Mouse (Mus musculus) midbrain, embryonic 12.5 days (tissue): ENCODE data around the gene Adgrl2. TPM values are rescaled to one million over a fixed set of nuclear protein-coding genes. Genes with fewer than 3 reads are reported as not detected.
A peak's percentile ranks its signal among the peaks of the same experiment; 100 is the strongest.

Source experiments
- ATAC-seq: fragments of 200-750 bp; cut with Nextera tagmentation; 2 replicates; pipeline ENCODE4 v1.8.0; 2017; ENCODE audit warnings: low read depth, moderate TSS enrichment, moderate library complexity; ENCODE audit not compliant: low FRiP score
- H3K27ac ChIP-seq: fragments of 300-500 bp; sonication (generic); replicated peaks from 2 replicates; pipeline ENCODE4 v1.5.1; 2016; ENCODE audit warnings: mild to moderate bottlenecking
- H3K27me3 ChIP-seq: fragments of 300-500 bp; sonication (generic); 2 replicates; pipeline ENCODE4 v1.6.1; 2016; ENCODE audit warnings: mild to moderate bottlenecking
- H3K36me3 ChIP-seq: fragments of 300-500 bp; sonication (generic); 2 replicates; pipeline ENCODE4 v1.6.1; 2016
- H3K4me1 ChIP-seq: fragments of 300-500 bp; sonication (generic); 2 replicates; pipeline ENCODE4 v1.6.1; 2016
- H3K4me2 ChIP-seq: fragments of 300-500 bp; sonication (generic); replicated peaks from 2 replicates; pipeline ENCODE4 v1.6.1; 2016; ENCODE audit warnings: mild to moderate bottlenecking, moderate library complexity
- H3K4me3 ChIP-seq: fragments of 300-500 bp; sonication (generic); 2 replicates; pipeline ENCODE4 v1.5.1; 2016; ENCODE audit warnings: mild to moderate bottlenecking
- H3K9ac ChIP-seq: fragments of 300-500 bp; sonication (generic); replicated peaks from 2 replicates; pipeline ENCODE4 v1.6.1; 2016; ENCODE audit warnings: mild to moderate bottlenecking, moderate library complexity
- H3K9me3 ChIP-seq: fragments of 300-500 bp; sonication (generic); 2 replicates; pipeline ENCODE4 v1.6.1; 2016; ENCODE audit warnings: mild to moderate bottlenecking
- WGBS: fragments of 180-500 bp; shearing (Covaris S2); methylation state at CpG from one replicate; pipeline ENCODE4 v1.1.7; 2016; 5-methylcytosine and 5-hydroxymethylcytosine counted together
- polyA plus RNA-seq: library from polyadenylated mRNA; unstranded; fragments of >200 nt; fragmentation: Nextera tagmentation; extraction: Ambion mirVana; gene quantifications from 2 replicates; pipeline ENCODE4 v1.2.1, GENCODE M21; 2016

The Adgrl2 gene
- polyA plus RNA-seq, 1 experiment from 2014 or later = 152 TPM

DNA sequence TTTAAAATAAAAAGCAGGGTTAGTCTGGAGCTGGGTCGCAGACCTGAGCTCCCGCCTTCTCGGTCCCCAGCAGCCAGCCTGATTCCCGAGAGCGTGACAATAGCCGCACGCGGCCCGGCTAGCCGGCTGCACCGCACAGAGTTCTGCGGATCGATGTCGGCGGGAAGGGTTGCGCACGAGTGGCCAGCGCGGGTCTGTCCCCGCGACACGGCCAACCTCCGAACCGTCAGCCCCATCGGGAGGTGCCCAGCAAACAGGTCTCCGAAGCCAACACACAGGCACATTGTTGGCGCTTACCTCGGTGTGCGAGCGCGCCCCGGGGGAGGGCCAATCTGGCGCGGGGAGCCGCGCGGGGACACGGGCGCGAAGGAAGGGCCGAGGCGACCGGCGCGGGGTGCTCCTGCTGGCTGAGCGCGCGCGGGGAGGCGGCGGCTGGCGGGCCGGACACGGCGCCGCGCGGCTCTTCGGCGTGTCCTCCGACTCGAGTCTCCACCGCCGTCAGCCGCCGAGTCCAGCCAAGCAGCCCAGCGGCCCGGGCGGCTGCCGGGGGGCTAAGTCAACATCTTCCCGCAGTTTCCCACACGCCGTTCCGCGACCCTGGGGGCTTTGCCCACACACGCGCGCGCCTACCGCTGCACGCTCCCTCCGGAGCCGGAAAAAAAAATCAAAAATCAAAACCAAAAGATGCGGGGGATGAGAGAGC, 1.9 kb downstream of the Adgrl2 start:
- Histone ChIP-seq H3K4me2 (peak overlapping the region; percentile 77), H3K9me3 (no peaks in the 10 kb centered on the region), H3K36me3 (no peaks in the 10 kb centered on the region), H3K9ac (peak overlapping the region; percentile 99), H3K27me3 (0 out of 2 replicates have a peak, but pooled peaks cover 4% of the 10 kb centered on the region), H3K27ac (peak overlapping the region; percentile 100), H3K4me1 (peaks cover 31% of the 10 kb centered on the region), H3K4me3 (peak overlapping the region; percentile 96)
- under 1% methylated on average over 63 of the region's 84 CpGs for WGBS
- ATAC-seq = no peak

DNA sequence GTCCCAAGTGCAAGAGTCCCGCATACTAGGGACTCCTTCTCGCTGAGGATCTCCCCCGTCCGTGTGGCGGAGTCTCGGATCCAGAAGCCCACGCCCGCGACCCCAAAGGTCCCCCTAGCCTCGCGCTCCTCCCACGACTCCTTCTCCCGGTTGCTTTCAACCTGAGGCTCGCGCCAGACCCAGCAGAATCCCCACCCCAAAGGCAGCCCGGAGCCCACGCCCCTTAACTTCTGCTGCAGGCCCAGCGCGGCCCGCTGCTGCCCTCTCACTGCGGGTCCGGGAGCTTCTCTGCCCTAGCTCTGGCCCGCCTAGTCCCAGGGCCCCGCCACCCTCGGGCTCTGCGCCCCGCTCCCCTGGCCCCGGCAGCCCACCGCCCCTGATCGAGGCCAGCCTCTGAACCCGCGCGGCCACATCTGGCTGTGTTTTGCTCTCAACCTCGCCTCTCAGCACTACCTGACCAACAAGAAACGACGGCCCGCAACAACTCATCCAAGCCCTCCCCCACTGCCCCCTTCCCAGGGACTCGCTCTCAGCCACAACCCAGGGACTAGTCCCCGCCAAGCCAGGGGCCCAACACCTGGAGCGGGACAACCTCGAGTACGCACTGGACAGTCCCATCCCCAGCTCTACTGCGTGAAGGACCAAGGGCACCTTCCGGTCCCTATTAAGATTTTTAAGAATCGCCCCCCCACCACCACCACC, 2.6 kb downstream of the Adgrl2 start:
- Histone ChIP-seq H3K4me3 (peak overlapping the region; percentile 96), H3K27me3 (0 out of 2 replicates have a peak, but pooled peaks cover 4% of the 10 kb centered on the region), H3K9ac (peak overlapping the region; percentile 99), H3K4me1 (peaks cover 36% of the 10 kb centered on the region), H3K4me2 (peak overlapping the region; percentile 77), H3K9me3 (no peaks in the 10 kb centered on the region), H3K27ac (peak overlapping the region; percentile 100), H3K36me3 (no peaks in the 10 kb centered on the region)
- ATAC-seq = peak; percentile 36
- under 1% methylated on average over 45 of the region's 45 CpGs for WGBS

DNA sequence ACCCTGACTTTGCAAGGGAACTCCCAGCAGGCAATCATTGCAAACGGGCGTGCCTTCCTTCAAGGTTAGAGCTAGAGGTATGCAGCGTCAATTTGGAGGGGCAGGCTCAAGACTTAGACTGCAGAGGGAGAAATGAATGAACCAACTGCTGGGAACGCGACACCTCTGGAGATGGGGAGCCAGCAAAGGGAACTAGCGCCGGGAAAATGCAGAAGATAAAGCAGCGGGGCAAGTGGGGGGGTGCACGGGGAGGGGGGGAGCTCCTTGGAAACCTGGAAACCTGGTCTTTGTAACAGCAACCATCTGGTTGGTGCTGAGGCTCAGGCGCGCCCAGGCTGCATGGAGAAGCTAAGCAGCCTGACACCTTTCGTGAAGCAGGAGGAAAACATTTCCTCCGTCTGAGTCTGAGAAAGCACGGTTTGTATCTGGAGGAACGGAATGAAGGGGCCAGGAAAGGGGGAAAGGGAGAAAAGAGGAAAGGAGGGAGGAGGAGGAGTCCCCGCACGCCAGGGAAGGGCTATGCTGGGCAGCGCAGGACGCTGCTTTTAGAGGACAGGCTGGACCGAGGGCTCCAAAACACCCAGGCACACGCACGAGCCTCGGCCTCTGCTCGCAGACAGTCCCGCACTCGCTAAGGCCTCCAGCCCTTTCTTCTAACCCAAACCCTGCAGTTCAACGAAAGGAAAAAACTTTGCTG, 3.3 kb downstream of the Adgrl2 start:
- Histone ChIP-seq H3K4me2 (peak overlapping the region; percentile 77), H3K27me3 (0 out of 2 replicates have a peak, but pooled peaks cover 4% of the 10 kb centered on the region), H3K27ac (peak overlapping the region; percentile 100), H3K9me3 (no peaks in the 10 kb centered on the region), H3K4me1 (peaks cover 39% of the 10 kb centered on the region), H3K4me3 (peak overlapping the region; percentile 96), H3K9ac (peak overlapping the region; percentile 99), H3K36me3 (no peaks in the 10 kb centered on the region)
- WGBS = under 1% methylated on average over 27 of the region's 27 CpGs
- no peak for ATAC-seq

DNA sequence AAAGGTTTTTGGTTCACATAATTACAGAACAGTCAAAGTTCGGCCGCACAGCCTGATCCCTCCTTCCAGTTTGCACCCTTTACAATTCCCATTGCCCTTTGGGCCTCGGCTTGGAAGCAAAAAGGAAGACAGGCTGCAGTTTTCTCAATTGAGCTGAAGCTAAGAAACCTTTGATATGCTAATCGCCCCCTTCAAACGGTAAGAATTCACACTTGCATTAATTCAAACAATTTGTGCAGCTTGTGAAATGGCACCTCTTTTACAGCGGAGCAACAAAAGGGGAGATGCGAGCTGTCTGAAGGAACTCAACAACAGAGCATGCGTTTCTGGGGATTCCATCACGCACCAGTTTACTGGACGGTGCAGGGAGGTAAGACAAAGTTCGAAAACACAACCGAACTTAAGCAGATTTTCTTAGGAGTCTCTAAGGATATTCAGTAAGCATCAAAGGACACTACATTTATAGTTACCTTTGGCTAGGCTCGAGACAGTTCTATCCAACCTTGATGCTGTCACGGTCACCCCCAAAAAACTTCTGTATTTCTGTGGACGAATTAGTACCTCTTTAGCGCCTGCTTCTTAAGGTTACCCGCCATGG, 4.0 kb downstream of the Adgrl2 start:
- H3K27me3 ChIP-seq = 0 out of 2 replicates have a peak, but pooled peaks cover 4% of the 10 kb centered on the region
- under 1% methylated on average over 17 of the region's 17 CpGs for WGBS
- H3K9me3 ChIP-seq = no peaks in the 10 kb centered on the region
- no peaks in the 10 kb centered on the region for H3K36me3 ChIP-seq
- H3K4me3 ChIP-seq = peak overlapping the region; percentile 96
- peak overlapping the region; percentile 99 for H3K9ac ChIP-seq
- peaks cover 40% of the 10 kb centered on the region for H3K4me1 ChIP-seq
- peak overlapping the region; percentile 100 for H3K27ac ChIP-seq
- peak overlapping the region; percentile 77 for H3K4me2 ChIP-seq
- no peak for ATAC-seq

DNA sequence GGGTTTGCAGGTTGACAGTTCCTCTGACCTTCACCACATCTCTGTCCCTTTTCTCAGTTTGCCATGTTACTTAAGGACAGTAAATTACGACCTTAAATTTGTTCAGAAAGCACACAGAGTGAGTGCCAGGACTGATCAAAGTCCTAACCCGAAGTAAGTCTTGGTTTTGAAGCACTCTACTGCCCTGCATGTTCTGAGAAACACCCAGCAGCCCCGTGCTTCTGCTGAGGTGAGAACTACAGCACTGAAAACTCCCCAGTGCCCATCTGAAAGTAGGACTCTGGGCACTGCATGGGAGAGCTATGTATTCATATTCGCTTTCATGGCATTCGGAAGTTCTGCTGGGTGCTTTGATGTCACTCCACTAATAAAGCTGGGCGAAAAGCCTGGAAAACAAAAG, 6.0 kb downstream of the Adgrl2 start:
- peak overlapping the region; percentile 13; the same call in 1 of the 2 replicates for H3K4me3 ChIP-seq
- no peaks in the 10 kb centered on the region for H3K36me3 ChIP-seq
- no peak overlapping the region for H3K27ac ChIP-seq
- peaks cover 35% of the 10 kb centered on the region for H3K4me1 ChIP-seq
- H3K9ac ChIP-seq = no peak overlapping the region
- no peak for ATAC-seq
- 51% methylated on average over 6 of the region's 6 CpGs for WGBS
- H3K4me2 ChIP-seq = peak overlapping the region; percentile 47
- 0 out of 2 replicates have a peak, but pooled peaks cover 4% of the 10 kb centered on the region for H3K27me3 ChIP-seq
- no peaks in the 10 kb centered on the region for H3K9me3 ChIP-seq

DNA sequence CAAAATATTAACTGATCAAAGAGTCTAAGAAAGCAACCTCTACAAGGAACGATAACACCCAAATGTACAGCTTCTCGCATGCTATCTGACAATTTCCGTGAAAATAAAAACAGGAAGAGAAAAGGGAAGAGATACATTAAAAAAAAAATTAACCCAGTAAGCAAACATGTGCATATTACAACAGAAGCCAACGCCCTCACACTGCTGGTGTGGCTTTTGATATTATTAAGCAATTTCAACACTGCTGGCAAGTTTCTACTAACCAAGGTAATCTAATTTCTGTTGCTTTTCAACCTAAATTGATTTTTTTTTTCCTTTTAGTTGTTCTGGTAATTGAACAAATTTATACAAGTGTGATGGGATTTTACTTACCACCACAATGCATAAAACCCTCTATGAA, 8.0 kb downstream of the Adgrl2 start:
- peaks cover 51% of the 10 kb centered on the region for H3K4me1 ChIP-seq
- no peak overlapping the region for H3K4me2 ChIP-seq
- no peak for ATAC-seq
- no peaks in the 10 kb centered on the region for H3K36me3 ChIP-seq
- H3K9ac ChIP-seq = no peak overlapping the region
- WGBS = 80% methylated on average over 4 of the region's 4 CpGs
- no peaks in the 10 kb centered on the region for H3K9me3 ChIP-seq
- no peak overlapping the region for H3K4me3 ChIP-seq
- 0 out of 2 replicates have a peak, but pooled peaks cover 4% of the 10 kb centered on the region for H3K27me3 ChIP-seq
- H3K27ac ChIP-seq = no peak overlapping the region

DNA sequence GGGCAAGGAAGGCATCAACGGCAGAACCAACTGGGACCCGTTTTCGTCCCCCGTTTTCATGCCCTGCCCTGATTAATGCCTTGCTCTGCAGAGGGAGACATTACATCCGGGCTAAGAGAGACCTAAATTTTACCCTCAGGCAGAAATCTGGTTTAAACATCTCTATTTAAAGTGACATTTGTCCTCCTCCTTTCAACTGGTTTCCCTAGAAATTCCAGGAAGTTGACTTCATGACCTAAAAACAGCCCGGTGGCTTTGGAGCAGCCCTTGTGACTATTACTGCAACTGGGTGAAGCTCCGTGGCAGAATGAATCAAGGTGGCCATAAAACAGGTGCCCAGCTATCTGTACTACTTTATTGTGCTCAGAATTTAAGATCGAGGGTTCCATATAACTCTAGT, 8.6 kb downstream of the Adgrl2 start:
- WGBS = 72% methylated on average over 8 of the region's 8 CpGs
- Histone ChIP-seq H3K9me3 (no peaks in the 10 kb centered on the region), H3K9ac (no peak overlapping the region), H3K4me3 (no peak overlapping the region), H3K4me1 (peaks cover 57% of the 10 kb centered on the region), H3K27ac (no peak overlapping the region), H3K27me3 (0 out of 2 replicates have a peak, but pooled peaks cover 4% of the 10 kb centered on the region), H3K4me2 (peak overlapping the region; percentile 3; the same call in 1 of the 2 replicates), H3K36me3 (no peaks in the 10 kb centered on the region)
- no peak for ATAC-seq

DNA sequence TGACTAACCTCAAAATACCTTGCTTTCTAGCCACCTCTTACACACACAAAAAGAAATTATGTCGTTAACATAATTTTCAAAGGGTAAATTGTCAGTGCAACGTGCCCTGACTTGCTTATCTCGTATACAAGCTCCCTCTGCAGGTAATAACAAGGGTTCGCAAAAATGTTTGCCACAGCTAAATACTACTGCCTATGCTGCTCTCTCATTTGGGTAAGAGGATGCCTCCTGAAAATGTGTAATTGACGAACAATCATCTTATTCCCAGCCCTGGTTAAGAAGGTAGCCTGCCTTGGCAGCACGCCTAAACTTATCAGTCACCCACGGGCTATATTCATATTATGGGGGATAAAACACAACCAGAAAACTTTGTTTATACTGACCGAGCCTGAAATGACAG, 11.8 kb downstream of the Adgrl2 start:
- Histone ChIP-seq H3K27me3 (no peaks in the 10 kb centered on the region), H3K9me3 (no peaks in the 10 kb centered on the region), H3K36me3 (no peaks in the 10 kb centered on the region), H3K27ac (no peak overlapping the region), H3K9ac (no peak overlapping the region), H3K4me3 (no peak overlapping the region), H3K4me2 (no peak overlapping the region), H3K4me1 (peaks cover 34% of the 10 kb centered on the region)
- 66% methylated on average over 8 of the region's 8 CpGs for WGBS
- ATAC-seq = no peak

DNA sequence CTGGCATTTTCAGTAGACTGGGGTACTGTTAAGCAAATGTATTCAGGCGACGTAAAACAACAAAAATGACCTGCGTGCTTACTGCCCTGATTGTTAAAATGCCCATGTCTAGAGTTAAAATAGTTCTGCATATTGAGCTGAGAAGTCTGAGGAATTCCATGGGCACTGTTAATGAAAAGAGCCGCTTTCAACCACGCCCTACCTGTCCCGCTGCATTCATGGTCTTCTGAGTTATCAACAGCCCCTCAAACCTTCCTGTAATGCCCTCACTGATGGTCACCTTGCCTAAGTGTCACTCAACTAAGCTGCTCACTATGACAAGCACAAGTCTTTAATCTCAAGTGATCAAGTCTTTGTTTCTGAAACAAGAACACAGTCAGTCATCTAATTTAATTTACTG, 12.5 kb downstream of the Adgrl2 start:
- Histone ChIP-seq H3K9me3 (no peaks in the 10 kb centered on the region), H3K27ac (no peak overlapping the region), H3K4me3 (no peak overlapping the region), H3K4me2 (peak overlapping the region; percentile 41), H3K9ac (no peak overlapping the region), H3K4me1 (peaks cover 29% of the 10 kb centered on the region), H3K36me3 (no peaks in the 10 kb centered on the region), H3K27me3 (no peaks in the 10 kb centered on the region)
- 75% methylated on average over 6 of the region's 6 CpGs for WGBS
- ATAC-seq = no peak

DNA sequence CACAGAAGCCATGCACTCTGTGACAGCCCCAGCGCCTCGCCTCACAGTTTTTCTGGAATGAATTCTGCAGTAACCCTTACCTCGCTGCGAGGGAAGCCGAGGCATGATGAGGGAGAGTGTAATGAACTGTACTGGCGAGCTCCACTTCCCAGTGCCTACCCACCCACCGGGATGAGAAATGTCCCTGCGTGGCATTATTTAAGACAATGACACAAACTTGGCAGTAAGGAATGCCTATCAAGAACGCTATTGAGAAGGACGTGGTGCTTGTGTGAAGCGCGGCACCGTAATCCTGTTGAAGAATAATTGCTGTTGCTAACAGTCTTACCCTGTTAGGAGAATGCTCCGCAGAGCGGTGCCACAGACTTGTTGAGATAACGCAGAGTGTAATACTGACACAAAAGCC, 13.2 kb downstream of the Adgrl2 start:
- Histone ChIP-seq H3K9ac (no peak overlapping the region; the same call in 1 of the 2 replicates), H3K9me3 (no peaks in the 10 kb centered on the region), H3K4me1 (peaks cover 30% of the 10 kb centered on the region), H3K4me2 (peak overlapping the region; percentile 41), H3K4me3 (peak overlapping the region; percentile 18; the same call in 1 of the 2 replicates), H3K36me3 (no peaks in the 10 kb centered on the region), H3K27me3 (no peaks in the 10 kb centered on the region), H3K27ac (no peak overlapping the region)
- 12% methylated on average over 16 of the region's 16 CpGs for WGBS
- peak; percentile 62 for ATAC-seq

DNA sequence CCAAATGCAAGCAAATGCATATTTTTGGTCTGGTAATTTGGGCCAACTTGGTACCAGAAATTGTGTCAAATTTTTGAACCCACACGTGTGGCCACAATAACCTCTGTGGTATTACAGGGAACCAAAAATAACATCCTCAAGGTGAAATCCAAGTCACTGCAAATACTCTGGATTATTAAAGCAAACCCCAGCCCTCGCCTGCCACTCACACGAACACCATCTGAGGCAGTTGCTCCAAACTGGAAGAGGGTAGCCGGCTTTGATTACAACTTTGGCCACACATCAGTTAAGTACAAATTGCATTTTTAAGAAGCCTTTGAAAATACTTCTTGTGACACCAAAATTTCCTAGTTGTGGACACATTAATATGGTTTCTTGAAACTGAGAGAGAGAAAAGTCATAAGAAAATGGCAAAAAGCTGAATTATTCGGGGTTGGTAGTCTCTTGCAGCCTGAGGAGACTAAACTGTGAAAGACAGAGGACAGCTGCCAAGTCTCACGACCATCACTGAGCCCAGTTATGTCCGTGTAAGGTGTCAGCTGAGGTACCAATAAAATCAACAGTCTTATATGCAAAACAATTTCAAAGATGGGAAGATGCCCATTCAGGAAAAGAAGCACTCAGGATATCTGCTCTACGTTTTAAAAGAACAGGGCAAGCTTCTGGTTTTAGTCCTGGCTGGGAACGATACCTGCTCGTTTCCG, 18.3 kb downstream of the Adgrl2 start:
- no peaks in the 10 kb centered on the region for H3K9me3 ChIP-seq
- H3K36me3 ChIP-seq = no peaks in the 10 kb centered on the region
- no peak overlapping the region for H3K27ac ChIP-seq
- no peak overlapping the region for H3K4me3 ChIP-seq
- H3K4me2 ChIP-seq = no peak overlapping the region
- no peak for ATAC-seq
- H3K4me1 ChIP-seq = peaks cover 22% of the 10 kb centered on the region
- no peak overlapping the region for H3K9ac ChIP-seq
- WGBS = 84% methylated on average over 11 of the region's 11 CpGs
- H3K27me3 ChIP-seq = no peaks in the 10 kb centered on the region
